Mouse (Mus musculus) liver, embryonic 14.5 days (tissue): ENCODE measurements around the gene Sec61a2. TPM values are rescaled to one million over a fixed set of nuclear protein-coding genes. Genes with fewer than 3 reads are reported as not detected.

Source experiments
- ATAC-seq: fragments of 200-750 bp; cut with Nextera tagmentation; 2 replicates; pipeline ENCODE4 v1.8.0; 2017; ENCODE audit warnings: moderate number of reproducible peaks, mild to moderate bottlenecking, moderate library complexity; ENCODE audit not compliant: insufficient read depth
- DNase-seq, 3 experiments: peaks; one replicate each; pipeline ENCODE4 v3.0.0-alpha.2; 2012 to 2013; ENCODE audit warnings: low read depth in 3 of 3, low spot score in 3 of 3
- H3K27ac ChIP-seq: fragments of 300-500 bp; sonication (generic); 2 replicates; pipeline ENCODE4 v1.5.1; 2014; ENCODE audit warnings: moderate library complexity, mild to moderate bottlenecking, control low read depth, inconsistent platforms
- H3K27me3 ChIP-seq: fragments of 300-500 bp; sonication (generic); 2 replicates; pipeline ENCODE4 v1.6.1; 2014; ENCODE audit warnings: mild to moderate bottlenecking, low read length, moderate library complexity; ENCODE audit not compliant: control insufficient read depth, insufficient read depth
- H3K36me3 ChIP-seq: fragments of 300-500 bp; sonication (generic); replicated peaks from 2 replicates; pipeline ENCODE4 v1.6.1; 2014; ENCODE audit warnings: low read depth; ENCODE audit not compliant: control insufficient read depth, insufficient read depth
- H3K4me1 ChIP-seq, 2 experiments: fragments of 200-500 bp in 1 of 2; fragments of 300-500 bp in 1 of 2; sonication (generic) in 1 of 2; replicated peaks; 2 replicates each; pipeline ENCODE4 v1.6.1; 2012 to 2014; ENCODE audit warnings: antibody characterized with exemption in 1 of 2, inconsistent platforms in 1 of 2, low read length in 1 of 2; ENCODE audit not compliant: control insufficient read depth in 2 of 2, insufficient read depth in 2 of 2
- H3K4me2 ChIP-seq: fragments of 300-500 bp; sonication (generic); 2 replicates; pipeline ENCODE4 v1.6.1; 2014; ENCODE audit warnings: low read depth, mild to moderate bottlenecking, control low read depth, moderate library complexity
- H3K4me3 ChIP-seq, 2 experiments: fragments of 200-500 bp in 1 of 2; fragments of 300-500 bp in 1 of 2; sonication (generic) in 1 of 2; 2 replicates each; pipeline ENCODE4 v1.5.1; 2012 to 2014; ENCODE audit warnings: low read depth in 2 of 2, low read length in 2 of 2, mild to moderate bottlenecking in 2 of 2, control low read depth in 1 of 2, inconsistent platforms in 1 of 2, moderate library complexity in 1 of 2; ENCODE audit not compliant: insufficient read depth in 1 of 2
- H3K9ac ChIP-seq: fragments of 300-500 bp; sonication (generic); replicated peaks from 2 replicates; pipeline ENCODE4 v1.6.1; 2014; ENCODE audit warnings: mild to moderate bottlenecking, control low read depth, moderate library complexity
- H3K9me3 ChIP-seq: fragments of 300-500 bp; sonication (generic); 2 replicates; pipeline ENCODE4 v1.6.1; 2016; ENCODE audit warnings: low read length, mixed read lengths; ENCODE audit not compliant: control insufficient read depth
- CTCF ChIP-seq: IDR thresholded peaks from 2 replicates; pipeline ENCODE4 v1.5.1; 2016; ENCODE audit warnings: antibody characterized with exemption, low read depth, control low read depth
- EP300 ChIP-seq: IDR thresholded peaks from 2 replicates; pipeline ENCODE4 v1.6.1; 2016; ENCODE audit warnings: antibody characterized with exemption, low read depth
- WGBS: fragments of 180-500 bp; shearing (Covaris S2); extraction: QIAGEN DNeasy Blood & Tissue Kit; methylation state at CpG from one replicate; pipeline ENCODE4 v1.1.7; 2014; ENCODE audit not compliant: insufficient replicate concordance; 5-methylcytosine and 5-hydroxymethylcytosine counted together
- polyA plus RNA-seq, 2 experiments: library from polyadenylated mRNA; depleted of rRNA in 1 of 2; stranded (reverse) in 1 of 2; unstranded in 1 of 2; fragments of >200 nt; fragmentation: Nextera tagmentation in 1 of 2; extraction: Ambion mirVana in 1 of 2; gene quantifications; 2 replicates each; pipeline versions ENCODE4 v1.2.1 to v1.2.3; 2012 to 2014

Sec61a2 gene
- polyA plus RNA-seq (2012; rRNA removed) (16.9 and 18.1 TPM in 2 replicates), polyA plus RNA-seq (2014; fragmentation: Nextera tagmentation; extraction: Ambion mirVana) (10.3 and 11.5 TPM in 2 replicates)

DNA sequence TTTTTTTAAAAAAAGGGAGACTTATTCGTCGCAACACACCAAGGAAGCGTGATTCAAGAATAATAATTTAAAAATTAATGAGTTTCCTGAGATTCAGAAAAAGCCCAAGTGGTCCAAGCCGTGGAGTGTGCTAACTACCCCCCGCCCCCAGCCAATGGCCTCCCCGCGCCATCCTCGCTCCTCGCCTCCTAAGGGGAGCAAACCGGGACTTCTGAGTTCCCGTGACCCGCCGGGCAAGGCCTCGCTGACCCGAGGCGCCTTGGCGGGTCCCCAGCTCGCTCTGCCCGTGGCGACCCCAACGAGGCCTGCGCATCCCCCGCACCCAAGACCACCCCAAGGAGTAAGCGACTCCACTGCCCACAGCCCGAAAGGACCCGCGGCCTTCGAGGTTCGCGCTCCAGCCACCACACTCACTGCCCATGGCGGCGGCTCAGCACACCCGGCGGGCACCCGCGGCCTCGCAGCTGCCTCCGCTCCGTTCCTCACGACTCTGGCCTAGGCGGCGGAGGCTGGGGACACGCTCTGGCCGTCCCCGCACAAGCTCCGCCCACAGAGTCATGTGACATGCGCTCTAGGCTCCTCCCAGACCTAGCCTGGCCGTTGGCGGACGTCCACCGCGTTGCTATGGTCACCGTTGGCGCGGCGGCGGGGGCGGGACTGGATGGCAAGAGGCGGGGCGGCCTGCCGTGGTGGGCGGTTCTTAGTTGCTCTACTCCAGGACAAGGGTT is at the start of gene Sec61a2:
Gene Sec61a2 (minus strand): TSS at position 590 of the 728 bp plus-strand sequence.
- H3K4me2 ChIP-seq, result peak within 1 kb of the TSS; percentile 84
- H3K36me3 ChIP-seq, result peaks cover 2% of the 10 kb centered on the region; the same call in 1 of the 2 replicates
- DNase-seq (peak; percentile 93 to 96 (median 95)), ATAC-seq (peak; percentile 99)
- H3K4me3 ChIP-seq, result peak within 1 kb of the TSS; percentile 66 to 75
- under 1% methylated on average over 62 of the region's 62 CpGs for WGBS
- TF ChIP-seq CTCF, result peak; percentile 47
- no peak for TF ChIP-seq EP300
- H3K27me3 ChIP-seq, result no peaks in the 10 kb centered on the region
- peak within 1 kb of the TSS; percentile 34; the same call in 1 of the 2 replicates for H3K27ac ChIP-seq
- H3K4me1 ChIP-seq, result peaks cover 11 to 12% of the 10 kb centered on the region in 2 experiments
- no peaks in the 10 kb centered on the region for H3K9me3 ChIP-seq
- H3K9ac ChIP-seq, result peak within 1 kb of the TSS; percentile 75

DNA sequence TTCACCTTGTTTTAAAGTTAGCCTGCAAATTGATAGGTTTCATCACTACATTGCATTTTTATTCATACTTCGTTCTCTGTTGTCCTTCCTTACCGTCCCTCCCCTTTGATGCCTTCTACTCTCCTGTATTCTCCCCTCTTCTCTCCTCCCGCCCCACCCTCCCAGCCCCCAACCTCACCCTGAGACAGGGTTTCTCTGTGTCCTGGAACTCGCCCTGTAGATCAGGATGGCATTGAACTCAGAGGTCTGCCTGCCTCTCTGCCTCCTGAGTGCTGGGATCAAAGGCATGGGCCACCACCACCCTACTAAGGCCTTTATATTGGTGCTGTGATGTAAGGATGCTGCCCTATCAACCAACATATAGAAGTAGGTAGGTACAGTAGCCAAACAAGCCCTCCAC is 47.8 kb upstream of the Sec61a2 start:
- H3K9ac ChIP-seq, result peak overlapping the region; percentile 32; the same call in 1 of the 2 replicates
- TF ChIP-seq EP300 (no peak), CTCF (no peak)
- H3K9me3 ChIP-seq, result no peaks in the 10 kb centered on the region
- WGBS, result 36% methylated on average over 4 of the region's 4 CpGs
- peak overlapping the region; percentile 84 for H3K4me2 ChIP-seq
- 0 out of 2 replicates have a peak, but pooled peaks have one; percentile 13 for ATAC-seq
- H3K27ac ChIP-seq, result no peak overlapping the region; the same call in 1 of the 2 replicates
- peak overlapping the region in 1 of 2 experiments; percentile 63; a peak in 3 of 4 replicates for H3K4me3 ChIP-seq
- no peaks in the 10 kb centered on the region for H3K36me3 ChIP-seq
- no peak for DNase-seq
- H3K4me1 ChIP-seq, result peaks cover 17 to 18% of the 10 kb centered on the region in 2 experiments
- H3K27me3 ChIP-seq, result no peaks in the 10 kb centered on the region

DNA sequence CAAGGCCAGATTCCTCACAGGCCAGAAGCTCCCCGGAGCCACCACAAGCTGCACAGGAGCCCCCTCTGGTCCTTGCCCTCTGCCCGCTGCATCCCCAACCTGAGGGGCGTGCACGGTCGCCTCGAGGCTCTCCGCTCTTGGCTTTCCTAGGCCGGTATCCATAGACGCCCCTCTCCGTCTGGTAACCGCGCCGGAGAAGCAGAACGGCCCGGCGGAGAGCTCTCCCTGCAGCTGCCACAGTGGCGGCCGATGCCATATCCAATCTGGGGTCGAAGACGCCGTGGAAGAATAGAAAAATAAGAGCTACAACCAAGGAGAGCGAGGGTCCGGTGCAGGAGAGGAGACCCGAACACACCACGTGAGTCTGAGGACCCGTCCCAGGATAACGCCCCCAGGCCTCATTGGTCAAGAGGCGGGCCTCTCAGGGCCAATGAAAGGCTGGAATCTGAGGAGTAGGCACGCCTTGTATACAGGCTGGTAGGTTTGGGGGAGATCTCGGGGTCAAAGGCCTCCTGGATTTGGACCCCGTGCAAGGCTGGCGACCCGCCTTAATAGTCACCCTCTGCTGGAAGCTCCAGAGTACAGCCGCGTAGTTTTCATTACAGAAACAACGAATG is 47.3 kb upstream of the Sec61a2 start, which contains the start of gene Dhtkd1:
Gene Dhtkd1 (minus strand): TSS at position 377 of the 617 bp plus-strand sequence.
- H3K36me3 ChIP-seq, result no peaks in the 10 kb centered on the region
- TF ChIP-seq EP300 (no peak), CTCF (peak; percentile 17)
- peaks cover 17 to 18% of the 10 kb centered on the region in 2 experiments for H3K4me1 ChIP-seq
- H3K4me2 ChIP-seq, result peak within 1 kb of the TSS; percentile 84
- H3K9me3 ChIP-seq, result no peaks in the 10 kb centered on the region
- ATAC-seq (peak; percentile 83), DNase-seq (peak in 2 of 3 experiments; percentile 46 to 47)
- H3K9ac ChIP-seq, result peak within 1 kb of the TSS; percentile 61
- no peaks in the 10 kb centered on the region for H3K27me3 ChIP-seq
- peak within 1 kb of the TSS; percentile 63 to 68 for H3K4me3 ChIP-seq
- H3K27ac ChIP-seq, result no peak within 1 kb of the TSS; the same call in 1 of the 2 replicates
- WGBS, result under 1% methylated on average over 36 of the region's 36 CpGs

DNA sequence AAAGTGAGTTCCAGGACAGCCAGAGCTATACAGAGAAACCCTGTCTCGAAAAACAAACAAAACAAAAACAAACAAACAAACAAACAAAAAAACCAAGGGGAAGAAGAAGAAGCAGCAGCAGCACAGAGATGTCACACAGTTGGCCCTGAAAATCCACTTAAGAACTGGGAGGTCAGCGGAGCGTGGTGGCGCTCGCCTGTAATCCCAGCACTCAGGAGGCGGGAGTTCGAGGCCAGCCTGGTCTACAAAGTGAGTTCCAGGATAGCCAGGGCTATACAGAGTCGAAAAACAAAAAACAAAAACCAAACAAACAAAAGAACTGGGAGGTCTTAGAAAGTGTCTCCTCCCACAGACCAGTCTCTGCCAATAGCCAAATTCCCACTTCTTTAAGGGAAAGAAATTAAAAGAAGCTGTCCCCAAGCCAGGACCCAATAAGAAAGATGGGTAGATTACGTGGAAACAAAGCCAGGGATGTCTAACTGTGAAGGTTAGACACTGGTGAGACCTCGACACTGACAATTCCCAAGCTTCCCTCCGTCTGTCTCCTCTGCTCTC is 46.7 kb upstream of the Sec61a2 start:
- peaks cover 17 to 18% of the 10 kb centered on the region in 2 experiments for H3K4me1 ChIP-seq
- TF ChIP-seq EP300 (no peak), CTCF (no peak)
- H3K4me3 ChIP-seq, result peak overlapping the region; percentile 63 to 68
- WGBS, result 57% methylated on average over 11 of the region's 11 CpGs
- no peak for DNase-seq
- H3K4me2 ChIP-seq, result peak overlapping the region; percentile 84
- no peaks in the 10 kb centered on the region for H3K36me3 ChIP-seq
- H3K27me3 ChIP-seq, result no peaks in the 10 kb centered on the region
- H3K27ac ChIP-seq, result no peak overlapping the region
- peak overlapping the region; percentile 61 for H3K9ac ChIP-seq
- H3K9me3 ChIP-seq, result no peaks in the 10 kb centered on the region
- ATAC-seq, result no peak
